Mouse (Mus musculus) liver, postnatal 0 days (tissue): ENCODE measurements around the gene Rac2. TPM values are rescaled to one million over a fixed set of nuclear protein-coding genes. Genes with fewer than 3 reads are reported as not detected.

Experiments used
- ATAC-seq: fragments of 200-750 bp; cut with Nextera tagmentation; 2 replicates; pipeline ENCODE4 v1.8.0; 2017; ENCODE audit warnings: mild to moderate bottlenecking, moderate library complexity
- DNase-seq: peaks from one replicate; pipeline ENCODE4 v3.0.0-alpha.2; 2016
- H3K27ac ChIP-seq: fragments of 300-500 bp; sonication (generic); 2 replicates; pipeline ENCODE4 v1.5.1; 2014; ENCODE audit warnings: antibody characterized with exemption, moderate library complexity, mild to moderate bottlenecking, low read depth
- H3K27me3 ChIP-seq: fragments of 300-500 bp; sonication (generic); 2 replicates; pipeline ENCODE4 v1.6.1; 2014; ENCODE audit warnings: low read length, control low read depth, mixed read lengths; ENCODE audit not compliant: insufficient read depth
- H3K36me3 ChIP-seq: fragments of 300-500 bp; sonication (generic); replicated peaks from 2 replicates; pipeline ENCODE4 v1.6.1; 2014; ENCODE audit warnings: mild to moderate bottlenecking, control low read depth, low read length, moderate library complexity, mixed read lengths; ENCODE audit not compliant: insufficient read depth
- H3K4me1 ChIP-seq: fragments of 300-500 bp; sonication (generic); 2 replicates; pipeline ENCODE4 v1.6.1; 2014; ENCODE audit warnings: antibody characterized with exemption, mild to moderate bottlenecking, control low read depth; ENCODE audit not compliant: insufficient read depth
- H3K4me2 ChIP-seq: fragments of 300-500 bp; sonication (generic); 2 replicates; pipeline ENCODE4 v1.6.1; 2014; ENCODE audit warnings: low read depth, mild to moderate bottlenecking, low read length, moderate library complexity, mixed read lengths
- H3K4me3 ChIP-seq: fragments of 300-500 bp; sonication (generic); 2 replicates; pipeline ENCODE4 v1.5.1; 2014; ENCODE audit warnings: low read depth, low read length
- H3K9ac ChIP-seq: fragments of 300-500 bp; sonication (generic); replicated peaks from 2 replicates; pipeline ENCODE4 v1.6.1; 2014; ENCODE audit warnings: mild to moderate bottlenecking, moderate library complexity
- H3K9me3 ChIP-seq: fragments of 300-500 bp; sonication (generic); 2 replicates; pipeline ENCODE4 v1.6.1; 2016; ENCODE audit warnings: mild to moderate bottlenecking, control low read depth, low read length, mixed read lengths
- CTCF ChIP-seq: sonication (generic); IDR thresholded peaks from 2 replicates; pipeline ENCODE4 v1.5.1; 2016; ENCODE audit warnings: antibody characterized with exemption, low read depth
- EP300 ChIP-seq: IDR thresholded peaks from 2 replicates; pipeline ENCODE4 v1.6.1; 2016; ENCODE audit warnings: antibody characterized with exemption, low read depth, mild to moderate bottlenecking
- WGBS: fragments of 180-500 bp; shearing (Covaris S2); extraction: QIAGEN DNeasy Blood & Tissue Kit; methylation state at CpG from one replicate; pipeline ENCODE4 v1.1.7; 2014; ENCODE audit not compliant: insufficient replicate concordance; 5-methylcytosine and 5-hydroxymethylcytosine counted together
- polyA plus RNA-seq: library from polyadenylated mRNA; unstranded; fragments of >200 nt; fragmentation: Nextera tagmentation; extraction: Ambion mirVana; gene quantifications from 2 replicates; pipeline ENCODE4 v1.2.1, GENCODE M21; 2015

Gene Rac2
- polyA plus RNA-seq, 1 experiment from 2014 or later: 127 TPM

- peak within 1 kb of the TSS; percentile 45 for H3K4me3 ChIP-seq
- ATAC-seq: peak; percentile 60; the same call in 1 of the 2 replicates
- H3K9ac ChIP-seq: 0 out of 2 replicates have a peak within 1 kb of the TSS, but pooled peaks have one; percentile 41
- H3K4me1 ChIP-seq: peaks cover 15% of the 10 kb centered on the region
- H3K4me2 ChIP-seq: peak within 1 kb of the TSS; percentile 66
- peak within 1 kb of the TSS; percentile 68 for H3K27ac ChIP-seq
- no peak for TF ChIP-seq CTCF
- no peak for TF ChIP-seq EP300
- H3K27me3 ChIP-seq: no peaks in the 10 kb centered on the region
- 25% methylated on average over 7 of the region's 7 CpGs for WGBS
- no peaks in the 10 kb centered on the region for H3K9me3 ChIP-seq
- no peaks in the 10 kb centered on the region for H3K36me3 ChIP-seq
- peak; percentile 67 for DNase-seq
These were observed 24.3 kb upstream of the Rac2 start, which contains the start of gene Cyth4 for GRCm38 (mm10) chr15:78596914-78597313. Gene Cyth4, plus strand, starts transcription at chr15:78597047.

- Histone ChIP-seq H3K9me3 (no peaks in the 10 kb centered on the region), H3K9ac (no peak overlapping the region), H3K27ac (peak overlapping the region; percentile 68; the same call in 1 of the 2 replicates), H3K4me3 (peak overlapping the region; percentile 45), H3K36me3 (no peaks in the 10 kb centered on the region), H3K4me1 (peaks cover 16% of the 10 kb centered on the region), H3K4me2 (peak overlapping the region; percentile 66), H3K27me3 (no peaks in the 10 kb centered on the region)
- 42% methylated on average over 6 of the region's 6 CpGs for WGBS
- DNase-seq (no peak), ATAC-seq (no peak)
- TF ChIP-seq CTCF (no peak), EP300 (no peak)
These were observed 23.9 kb upstream of the Rac2 start for GRCm38 (mm10) chr15:78596504-78596903.

GRCm38 (mm10) chr15:78595468-78595867 is 22.9 kb upstream of the Rac2 start:
- ATAC-seq: no peak
- Histone ChIP-seq H3K4me2 (no peak overlapping the region), H3K4me3 (no peak overlapping the region), H3K4me1 (peaks cover 11% of the 10 kb centered on the region), H3K9me3 (no peaks in the 10 kb centered on the region), H3K27ac (no peak overlapping the region), H3K27me3 (no peaks in the 10 kb centered on the region), H3K9ac (no peak overlapping the region), H3K36me3 (no peaks in the 10 kb centered on the region)
- no peak for DNase-seq
- TF ChIP-seq CTCF: peak; percentile 52
- no peak for TF ChIP-seq EP300
- WGBS: 66% methylated on average over 5 of the region's 5 CpGs

- H3K9me3 ChIP-seq: no peaks in the 10 kb centered on the region
- H3K36me3 ChIP-seq: no peaks in the 10 kb centered on the region
- TF ChIP-seq CTCF (no peak), EP300 (no peak)
- H3K9ac ChIP-seq: no peak overlapping the region
- no peak overlapping the region for H3K27ac ChIP-seq
- H3K4me2 ChIP-seq: no peak overlapping the region
- no peak overlapping the region for H3K4me3 ChIP-seq
- 78% methylated on average over 2 of the region's 2 CpGs for WGBS
- DNase-seq: no peak
- ATAC-seq: no peak
- H3K27me3 ChIP-seq: no peaks in the 10 kb centered on the region
- peaks cover 10% of the 10 kb centered on the region for H3K4me1 ChIP-seq
These were observed 22.2 kb upstream of the Rac2 start for GRCm38 (mm10) chr15:78594831-78595230.

GRCm38 (mm10) chr15:78593896-78594425 is 21.4 kb upstream of the Rac2 start:
- Histone ChIP-seq H3K27me3 (no peaks in the 10 kb centered on the region), H3K9me3 (no peaks in the 10 kb centered on the region), H3K9ac (no peak overlapping the region), H3K4me3 (no peak overlapping the region), H3K36me3 (no peaks in the 10 kb centered on the region), H3K4me2 (no peak overlapping the region), H3K27ac (no peak overlapping the region), H3K4me1 (peaks cover 5% of the 10 kb centered on the region; the same call in 1 of the 2 replicates)
- no peak for TF ChIP-seq EP300
- TF ChIP-seq CTCF: no peak
- ATAC-seq (no peak), DNase-seq (no peak)
- WGBS: 76% methylated on average over 7 of the region's 7 CpGs

- H3K27ac ChIP-seq: no peak overlapping the region
- no peak overlapping the region for H3K4me3 ChIP-seq
- H3K36me3 ChIP-seq: no peaks in the 10 kb centered on the region
- no peaks in the 10 kb centered on the region for H3K27me3 ChIP-seq
- H3K4me1 ChIP-seq: peaks cover 3% of the 10 kb centered on the region; the same call in 1 of the 2 replicates
- H3K4me2 ChIP-seq: no peak overlapping the region
- no peaks in the 10 kb centered on the region for H3K9me3 ChIP-seq
- no peak for TF ChIP-seq CTCF
- 76% methylated on average over 14 of the region's 14 CpGs for WGBS
- DNase-seq (no peak), ATAC-seq (no peak)
- no peak overlapping the region for H3K9ac ChIP-seq
These were observed 19.9 kb upstream of the Rac2 start for GRCm38 (mm10) chr15:78592452-78592968.
